Mouse (Mus musculus) forebrain, embryonic 15.5 days (tissue): ENCODE measurements around the gene Phactr2. TPM values are rescaled to one million over a fixed set of nuclear protein-coding genes. Genes with fewer than 3 reads are reported as not detected.

Experiments used
- ATAC-seq: fragments of 200-750 bp; cut with Nextera tagmentation; replicated peaks from 2 replicates; pipeline ENCODE4 v1.8.0; 2017; ENCODE audit warnings: mild to moderate bottlenecking, moderate TSS enrichment, moderate library complexity
- H3K27ac ChIP-seq: fragments of 300-500 bp; sonication (generic); replicated peaks from 2 replicates; pipeline ENCODE4 v1.5.1; 2015; ENCODE audit warnings: mild to moderate bottlenecking, inconsistent platforms
- H3K27me3 ChIP-seq: fragments of 300-500 bp; sonication (generic); 2 replicates; pipeline ENCODE4 v1.6.1; 2015; ENCODE audit warnings: inconsistent platforms
- H3K36me3 ChIP-seq: fragments of 300-500 bp; sonication (generic); 2 replicates; pipeline ENCODE4 v1.6.1; 2015; ENCODE audit warnings: mild to moderate bottlenecking, inconsistent platforms
- H3K4me1 ChIP-seq: fragments of 300-500 bp; sonication (generic); 2 replicates; pipeline ENCODE4 v1.6.1; 2015; ENCODE audit warnings: inconsistent platforms
- H3K4me2 ChIP-seq: fragments of 300-500 bp; sonication (generic); replicated peaks from 2 replicates; pipeline ENCODE4 v1.6.1; 2015; ENCODE audit warnings: mild to moderate bottlenecking, inconsistent platforms
- H3K4me3 ChIP-seq: fragments of 300-500 bp; sonication (generic); 2 replicates; pipeline ENCODE4 v1.5.1; 2015; ENCODE audit warnings: mild to moderate bottlenecking, inconsistent platforms
- H3K9ac ChIP-seq: fragments of 300-500 bp; sonication (generic); replicated peaks from 2 replicates; pipeline ENCODE4 v1.6.1; 2015; ENCODE audit warnings: mild to moderate bottlenecking, inconsistent platforms
- H3K9me3 ChIP-seq: fragments of 300-500 bp; sonication (generic); 2 replicates; pipeline ENCODE4 v1.6.1; 2016; ENCODE audit warnings: inconsistent platforms
- WGBS: fragments of 180-500 bp; shearing (Covaris S2); methylation state at CpG from one replicate; pipeline ENCODE4 v1.1.7; 2015; ENCODE audit warnings: mixed read lengths; 5-methylcytosine and 5-hydroxymethylcytosine counted together
- polyA plus RNA-seq: library from polyadenylated mRNA; unstranded; fragments of >200 nt; fragmentation: Nextera tagmentation; extraction: Ambion mirVana; gene quantifications from 2 replicates; pipeline ENCODE4 v1.2.1, GENCODE M21; 2015

Gene Phactr2
- polyA plus RNA-seq, 1 experiment from 2014 or later, result 8.4 TPM

DNA sequence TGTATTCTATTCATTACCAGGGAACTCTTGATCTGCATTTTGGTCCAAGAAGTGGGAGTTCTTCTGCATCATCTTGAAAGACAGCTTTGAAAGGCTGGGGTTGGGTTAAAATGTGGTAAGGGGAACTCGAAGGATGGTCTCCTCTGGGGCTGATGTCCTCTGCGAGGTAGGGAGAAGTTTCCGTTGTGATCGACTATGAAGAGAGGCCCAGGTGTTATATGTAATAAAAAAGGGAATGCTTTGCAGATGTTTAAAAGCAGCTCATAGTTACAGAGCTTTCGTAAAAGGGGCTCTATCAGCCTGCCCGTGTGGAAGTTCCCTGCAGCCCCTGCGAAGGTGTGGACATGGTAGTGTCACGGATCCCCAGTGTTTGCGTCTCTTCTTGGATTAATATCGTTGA, 50.2 kb downstream of the Phactr2 start:
- no peak overlapping the region for H3K4me3 ChIP-seq
- H3K27ac ChIP-seq, result no peak overlapping the region
- peaks cover under 1% of the 10 kb centered on the region for H3K4me1 ChIP-seq
- H3K27me3 ChIP-seq, result no peaks in the 10 kb centered on the region
- no peak overlapping the region for H3K4me2 ChIP-seq
- no peaks in the 10 kb centered on the region for H3K36me3 ChIP-seq
- no peak overlapping the region for H3K9ac ChIP-seq
- H3K9me3 ChIP-seq, result no peaks in the 10 kb centered on the region
- 93% methylated on average over 10 of the region's 10 CpGs for WGBS
- no peak for ATAC-seq

DNA sequence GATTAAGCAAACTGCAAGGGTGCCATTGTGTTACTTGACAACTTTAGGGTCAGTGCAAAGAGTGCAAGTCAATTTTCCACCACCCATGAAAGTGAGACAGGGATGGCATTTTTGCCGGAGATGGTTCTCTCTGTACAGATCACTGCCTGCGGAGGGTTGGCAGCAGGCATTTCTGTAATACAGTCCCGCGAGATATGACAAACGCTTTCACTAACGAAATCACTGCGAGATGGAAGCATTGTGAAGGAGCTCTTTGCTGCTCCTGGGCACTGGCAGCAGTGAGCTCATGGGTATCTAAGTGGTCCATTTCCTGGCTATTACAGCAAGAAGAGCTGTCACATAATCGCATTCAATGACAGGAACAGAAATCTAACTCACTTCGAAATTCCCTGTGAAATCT, 52.1 kb downstream of the Phactr2 start:
- no peak overlapping the region for H3K27ac ChIP-seq
- H3K4me1 ChIP-seq, result no peaks in the 10 kb centered on the region
- WGBS, result 59% methylated on average over 9 of the region's 9 CpGs
- H3K9me3 ChIP-seq, result no peaks in the 10 kb centered on the region
- ATAC-seq, result peak; percentile 24; the same call in 1 of the 2 replicates
- H3K36me3 ChIP-seq, result no peaks in the 10 kb centered on the region
- H3K9ac ChIP-seq, result no peak overlapping the region
- no peaks in the 10 kb centered on the region for H3K27me3 ChIP-seq
- no peak overlapping the region for H3K4me2 ChIP-seq
- H3K4me3 ChIP-seq, result no peak overlapping the region

DNA sequence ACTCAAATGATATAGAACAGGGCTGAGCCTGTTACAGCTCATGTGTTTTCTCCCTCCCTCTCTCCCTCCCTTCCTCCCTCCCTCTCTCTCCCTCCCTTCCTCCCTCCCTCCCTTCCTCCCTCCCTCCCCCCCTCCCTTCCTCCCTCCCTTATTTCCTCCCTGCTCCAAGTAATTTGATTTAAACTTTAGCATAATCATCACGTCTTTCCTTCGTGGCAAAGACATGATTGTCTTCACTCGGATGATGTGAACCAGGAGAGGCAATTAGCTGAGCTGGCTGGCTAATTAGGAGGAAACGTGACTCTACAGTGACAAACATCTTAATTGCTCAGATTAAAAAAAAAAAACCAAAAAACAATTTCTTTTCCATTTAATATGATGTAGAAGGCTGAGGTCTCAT, 55.0 kb downstream of the Phactr2 start:
- H3K9me3 ChIP-seq, result no peaks in the 10 kb centered on the region
- H3K9ac ChIP-seq, result no peak overlapping the region
- no peaks in the 10 kb centered on the region for H3K36me3 ChIP-seq
- H3K4me2 ChIP-seq, result no peak overlapping the region
- no peak; the same call in 1 of the 2 replicates for ATAC-seq
- H3K27me3 ChIP-seq, result no peaks in the 10 kb centered on the region
- H3K27ac ChIP-seq, result no peak overlapping the region
- no peak overlapping the region for H3K4me3 ChIP-seq
- H3K4me1 ChIP-seq, result peaks cover 13% of the 10 kb centered on the region
- WGBS, result 4% methylated on average over 4 of the region's 4 CpGs

DNA sequence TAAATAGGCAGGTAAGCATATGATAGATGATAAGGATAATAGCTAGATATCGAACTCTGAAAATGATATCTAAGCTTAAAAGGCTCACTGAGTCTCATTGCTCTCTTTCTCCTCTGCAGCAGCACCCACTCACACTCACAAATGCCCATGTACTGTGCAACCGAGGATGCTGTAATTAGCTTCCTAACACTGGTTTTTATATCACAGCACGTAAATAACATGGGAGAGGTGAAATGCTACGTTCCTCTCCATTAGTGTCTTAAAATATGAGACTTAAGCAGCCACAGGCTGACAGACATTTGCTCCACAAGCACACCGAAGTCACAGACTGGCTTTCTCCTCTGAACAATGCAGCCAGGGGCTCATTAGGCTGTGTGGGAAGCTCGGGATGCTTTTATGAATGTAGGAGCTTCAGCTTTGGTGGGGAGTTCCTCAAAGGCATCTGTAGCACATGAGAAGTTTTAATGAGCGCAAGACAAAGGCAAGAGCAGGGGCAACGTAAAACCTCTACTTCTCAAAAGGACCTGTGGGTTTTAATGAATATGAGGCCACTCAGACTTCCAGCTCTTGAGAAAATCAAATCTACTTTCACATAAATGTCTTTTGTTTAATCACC, 58.6 kb downstream of the Phactr2 start:
- H3K27me3 ChIP-seq, result no peaks in the 10 kb centered on the region
- 12% methylated on average over 8 of the region's 8 CpGs for WGBS
- ATAC-seq, result peak; percentile 82
- peaks cover 16% of the 10 kb centered on the region for H3K4me1 ChIP-seq
- no peaks in the 10 kb centered on the region for H3K9me3 ChIP-seq
- H3K27ac ChIP-seq, result peak overlapping the region; percentile 43
- H3K4me2 ChIP-seq, result no peak overlapping the region
- peak overlapping the region; percentile 15; the same call in 1 of the 2 replicates for H3K9ac ChIP-seq
- no peak overlapping the region for H3K4me3 ChIP-seq
- H3K36me3 ChIP-seq, result no peaks in the 10 kb centered on the region

DNA sequence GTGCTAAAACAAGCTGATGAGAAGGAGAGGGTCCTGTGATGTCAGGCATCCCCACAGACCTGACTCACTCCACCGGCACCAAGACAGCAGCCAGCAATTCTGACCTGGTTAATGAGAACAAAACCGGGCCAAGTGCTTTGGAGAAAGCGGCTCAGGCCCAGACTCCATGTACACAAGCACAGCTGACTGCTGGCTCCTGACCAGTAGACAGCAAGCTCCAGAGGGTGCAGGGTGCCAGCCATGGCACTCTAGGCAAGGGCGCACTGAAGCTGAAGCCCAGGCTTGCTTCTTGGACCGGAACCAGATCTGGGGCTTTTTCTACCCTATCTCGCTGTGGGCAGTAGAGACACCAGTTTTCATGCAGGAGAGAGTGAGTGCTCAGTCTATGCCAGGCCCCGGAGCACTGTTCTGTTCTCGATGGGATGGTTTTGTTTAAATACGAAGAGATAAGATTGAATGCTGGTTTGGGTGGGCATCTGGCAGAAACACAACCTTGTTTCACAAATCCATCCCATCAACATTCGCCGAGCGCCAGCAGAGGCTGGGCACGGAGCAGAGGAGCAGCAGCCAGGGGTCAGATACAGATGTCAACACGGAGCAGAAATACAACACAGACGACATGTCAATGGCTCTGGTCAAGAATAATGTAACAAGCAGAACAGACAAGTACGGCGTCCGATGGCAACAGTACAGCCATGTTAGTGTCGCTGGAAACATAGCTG, 61.8 kb downstream of the Phactr2 start:
- Histone ChIP-seq H3K27me3 (no peaks in the 10 kb centered on the region), H3K9ac (no peak overlapping the region), H3K36me3 (no peaks in the 10 kb centered on the region), H3K27ac (no peak overlapping the region), H3K4me3 (no peak overlapping the region), H3K4me2 (no peak overlapping the region), H3K4me1 (peaks cover 16% of the 10 kb centered on the region), H3K9me3 (no peaks in the 10 kb centered on the region)
- peak; percentile 73 for ATAC-seq
- 80% methylated on average over 19 of the region's 19 CpGs for WGBS

DNA sequence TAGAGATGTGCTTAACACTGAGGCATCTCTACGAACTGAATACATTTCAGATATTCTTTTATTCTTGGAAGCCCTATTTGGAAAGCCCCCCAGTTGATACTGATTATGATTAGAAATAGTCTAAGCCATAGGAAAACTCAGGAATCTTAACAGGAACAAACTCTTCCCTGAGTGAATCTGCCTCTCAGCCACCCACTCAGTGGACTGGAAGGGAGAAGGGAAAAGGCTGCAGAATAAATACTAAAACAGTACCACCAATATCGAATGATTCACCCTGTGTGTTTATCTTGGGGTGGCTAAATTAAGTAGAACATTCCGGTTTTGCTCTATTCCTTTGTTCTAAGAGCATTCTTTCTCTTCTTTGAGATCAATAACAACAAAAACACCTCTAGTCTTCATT, 63.2 kb downstream of the Phactr2 start:
- ATAC-seq, result no peak
- no peak overlapping the region for H3K27ac ChIP-seq
- no peak overlapping the region for H3K4me2 ChIP-seq
- no peaks in the 10 kb centered on the region for H3K9me3 ChIP-seq
- H3K9ac ChIP-seq, result no peak overlapping the region
- 87% methylated on average over 3 of the region's 3 CpGs for WGBS
- H3K4me3 ChIP-seq, result no peak overlapping the region
- H3K36me3 ChIP-seq, result no peaks in the 10 kb centered on the region
- no peaks in the 10 kb centered on the region for H3K27me3 ChIP-seq
- peaks cover 13% of the 10 kb centered on the region for H3K4me1 ChIP-seq

DNA sequence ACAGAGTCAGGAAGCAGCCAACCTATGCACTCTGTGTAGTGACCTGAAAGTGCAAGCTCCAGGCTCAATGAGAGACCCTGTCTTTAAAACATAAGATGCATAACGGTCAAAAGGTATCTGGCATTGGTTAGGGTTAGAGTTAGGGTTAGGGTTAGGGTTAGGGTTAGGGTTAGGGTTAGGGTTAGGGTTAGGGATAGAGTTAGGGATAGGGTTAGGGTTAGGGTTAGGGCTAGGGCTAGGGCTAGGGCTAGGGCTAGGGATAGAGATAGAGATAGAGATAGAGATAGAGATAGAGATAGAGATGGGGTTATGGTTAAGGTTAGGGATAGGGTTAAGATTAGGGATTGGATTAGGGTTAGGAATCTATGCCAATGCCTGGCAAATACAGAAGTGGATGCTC, 72.2 kb downstream of the Phactr2 start:
- Histone ChIP-seq H3K4me1 (no peaks in the 10 kb centered on the region), H3K9ac (no peak overlapping the region), H3K36me3 (no peaks in the 10 kb centered on the region), H3K4me2 (no peak overlapping the region), H3K27me3 (no peaks in the 10 kb centered on the region), H3K27ac (no peak overlapping the region), H3K4me3 (no peak overlapping the region), H3K9me3 (no peaks in the 10 kb centered on the region)
- 92% methylated on average over 1 of the region's 1 CpGs for WGBS
- no peak for ATAC-seq

DNA sequence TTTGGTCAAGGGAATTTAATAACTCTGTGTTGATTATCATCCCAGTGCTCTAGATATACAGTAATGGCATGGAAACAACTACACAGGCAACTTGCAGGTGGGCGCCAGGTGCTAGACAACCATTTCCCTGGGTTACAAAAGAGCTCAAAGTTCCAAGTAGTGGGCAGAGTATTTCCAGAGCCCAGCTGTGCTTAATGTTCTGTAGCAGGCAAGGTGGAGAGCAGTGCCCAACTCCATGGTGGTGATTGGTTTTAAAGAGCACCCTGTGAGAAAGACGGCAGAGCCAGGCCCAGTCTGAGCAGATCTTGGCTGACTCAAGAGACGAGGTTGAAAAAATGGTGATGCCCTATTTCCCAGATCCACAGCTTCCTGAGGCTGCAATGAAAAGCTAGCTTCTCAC, 78.5 kb downstream of the Phactr2 start:
- Histone ChIP-seq H3K4me1 (no peaks in the 10 kb centered on the region), H3K4me3 (no peak overlapping the region), H3K27ac (no peak overlapping the region), H3K9me3 (no peaks in the 10 kb centered on the region), H3K4me2 (no peak overlapping the region), H3K27me3 (no peaks in the 10 kb centered on the region), H3K9ac (no peak overlapping the region), H3K36me3 (no peaks in the 10 kb centered on the region)
- WGBS, result 76% methylated on average over 3 of the region's 3 CpGs
- ATAC-seq, result no peak

DNA sequence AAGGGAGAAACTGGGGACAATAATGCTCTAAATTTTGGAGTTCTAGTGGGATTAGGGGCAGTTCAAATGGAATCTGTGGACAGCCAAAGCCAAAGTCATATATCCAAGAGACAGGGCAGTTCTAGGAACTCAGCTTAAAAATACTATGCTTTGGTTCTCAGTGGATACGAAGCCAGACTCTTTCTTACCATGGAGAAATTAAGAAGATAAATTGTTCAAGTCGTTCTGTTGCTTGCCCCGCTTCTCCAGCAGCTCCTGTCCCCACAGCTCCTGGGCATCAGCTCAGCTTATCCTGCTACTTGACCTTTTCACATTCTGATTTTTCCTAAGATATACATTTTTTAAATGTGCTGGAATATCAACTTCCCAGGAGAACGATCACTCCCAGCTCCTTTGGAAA, 80.2 kb downstream of the Phactr2 start:
- H3K9ac ChIP-seq, result no peak overlapping the region
- no peaks in the 10 kb centered on the region for H3K36me3 ChIP-seq
- no peak overlapping the region for H3K4me3 ChIP-seq
- H3K4me2 ChIP-seq, result no peak overlapping the region
- H3K4me1 ChIP-seq, result peaks cover 5% of the 10 kb centered on the region; the same call in 1 of the 2 replicates
- no peaks in the 10 kb centered on the region for H3K9me3 ChIP-seq
- H3K27me3 ChIP-seq, result no peaks in the 10 kb centered on the region
- no peak for ATAC-seq
- WGBS, result 87% methylated on average over 4 of the region's 4 CpGs
- H3K27ac ChIP-seq, result no peak overlapping the region

DNA sequence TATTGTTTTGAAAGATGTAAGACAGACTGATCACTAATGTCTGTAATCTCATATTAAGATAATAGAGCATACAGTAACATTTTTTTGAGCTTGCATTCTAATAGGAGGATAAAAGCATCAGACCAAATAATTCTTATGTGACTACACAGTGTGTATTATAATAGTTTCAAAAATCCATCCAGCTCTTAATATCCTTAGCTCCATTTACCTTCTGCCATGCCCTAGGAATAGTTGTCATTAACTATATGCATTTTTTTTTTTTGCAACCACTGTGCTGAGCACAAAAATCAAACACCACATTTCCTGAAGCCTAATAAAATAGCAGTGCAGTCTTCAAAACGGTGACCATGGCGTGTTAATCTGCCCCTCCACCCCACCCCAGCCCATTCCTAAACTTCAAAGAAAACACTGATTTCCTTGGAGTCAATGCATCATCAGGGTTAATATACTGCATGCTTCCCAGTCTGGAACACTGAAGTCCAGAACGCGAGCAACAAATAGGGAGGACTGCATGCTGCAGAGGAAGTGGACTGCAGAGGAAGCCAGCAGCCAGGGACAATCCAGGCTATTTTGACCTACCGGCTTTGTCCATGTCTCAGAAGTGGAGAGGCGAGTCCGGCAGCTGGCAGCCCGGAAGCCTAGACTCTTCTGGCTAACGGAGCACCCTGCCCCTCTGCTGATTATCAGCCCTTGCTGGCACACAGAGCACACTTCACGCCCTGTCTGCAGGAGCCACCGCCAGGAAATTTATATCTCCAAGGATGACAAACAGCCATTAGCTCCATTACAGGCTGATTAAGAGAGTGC, 85.9 kb downstream of the Phactr2 start:
- Histone ChIP-seq H3K9ac (peak overlapping the region; percentile 45), H3K27ac (peak overlapping the region; percentile 49; the same call in 1 of the 2 replicates), H3K4me3 (peak overlapping the region; percentile 33), H3K4me2 (peak overlapping the region; percentile 58), H3K9me3 (no peaks in the 10 kb centered on the region), H3K4me1 (peaks cover 14% of the 10 kb centered on the region), H3K36me3 (no peaks in the 10 kb centered on the region), H3K27me3 (no peaks in the 10 kb centered on the region)
- peak; percentile 78 for ATAC-seq
- 7% methylated on average over 11 of the region's 11 CpGs for WGBS

DNA sequence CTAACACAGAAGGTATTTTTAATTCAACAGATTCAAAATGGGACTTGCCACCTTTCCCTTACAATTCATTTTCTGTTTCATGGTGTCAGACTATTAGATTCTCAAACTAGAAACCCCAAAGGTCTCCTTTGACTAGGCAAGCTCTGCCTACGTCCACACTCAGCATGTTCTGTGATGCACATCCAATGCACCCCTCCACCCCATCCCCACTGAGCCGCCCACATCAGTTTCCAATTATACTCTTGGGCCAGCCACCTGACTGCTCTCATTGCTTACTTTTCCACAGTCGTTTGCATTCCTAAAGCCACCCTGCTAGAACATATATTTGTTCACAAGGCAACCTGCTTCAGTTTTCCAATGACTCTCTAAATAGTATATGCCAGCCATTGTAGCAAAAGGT, 89.3 kb downstream of the Phactr2 start:
- no peak for ATAC-seq
- Histone ChIP-seq H3K27me3 (no peaks in the 10 kb centered on the region), H3K4me1 (peaks cover 14% of the 10 kb centered on the region), H3K36me3 (no peaks in the 10 kb centered on the region), H3K27ac (no peak overlapping the region), H3K9ac (no peak overlapping the region), H3K9me3 (no peaks in the 10 kb centered on the region), H3K4me2 (no peak overlapping the region), H3K4me3 (no peak overlapping the region)
- 68% methylated on average over 3 of the region's 3 CpGs for WGBS

DNA sequence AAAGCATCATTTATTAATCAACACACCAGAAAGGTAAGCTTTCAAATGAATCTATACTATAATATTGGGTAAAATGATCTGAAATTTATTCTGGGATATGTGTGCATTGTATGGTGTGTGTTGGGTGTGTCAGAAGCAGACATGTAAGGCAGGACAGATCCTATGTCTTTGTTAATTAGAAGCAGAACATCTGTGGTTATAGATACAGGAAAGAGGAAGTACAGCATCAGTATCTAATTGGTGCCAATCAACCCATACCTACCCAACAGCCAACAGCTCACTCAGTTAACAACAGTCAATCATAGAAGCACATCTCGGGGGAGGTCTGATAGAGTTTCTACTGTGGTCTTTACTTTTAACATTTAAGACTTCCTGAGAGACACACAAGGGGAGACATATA, 96.3 kb downstream of the Phactr2 start:
- Histone ChIP-seq H3K4me1 (no peaks in the 10 kb centered on the region; the same call in 1 of the 2 replicates), H3K9ac (no peak overlapping the region), H3K4me2 (no peak overlapping the region), H3K27ac (no peak overlapping the region), H3K4me3 (no peak overlapping the region), H3K27me3 (no peaks in the 10 kb centered on the region), H3K9me3 (no peaks in the 10 kb centered on the region), H3K36me3 (no peaks in the 10 kb centered on the region)
- no peak for ATAC-seq
- WGBS, result 89% methylated on average over 1 of the region's 1 CpGs
